Mouse (Mus musculus): ENCODE data around the gene Ttc28.

- TF ChIP-seq CTCF (IDR thresholded peaks at IDR 0.05; ENCODE audit: low read depth, low read length), result no peak
- TF ChIP-seq POLR2A (IDR thresholded peaks at IDR 0.05; ENCODE audit: extremely low read depth, insufficient read depth, low read length), result no peak
These were observed 447.8 kb downstream of the Ttc28 start for GRCm38 (mm10) chr5:111327420-111327819.
